Mouse (Mus musculus): Measurements from ENCODE around the gene Fam57a.

Gene Fam57a

DNA sequence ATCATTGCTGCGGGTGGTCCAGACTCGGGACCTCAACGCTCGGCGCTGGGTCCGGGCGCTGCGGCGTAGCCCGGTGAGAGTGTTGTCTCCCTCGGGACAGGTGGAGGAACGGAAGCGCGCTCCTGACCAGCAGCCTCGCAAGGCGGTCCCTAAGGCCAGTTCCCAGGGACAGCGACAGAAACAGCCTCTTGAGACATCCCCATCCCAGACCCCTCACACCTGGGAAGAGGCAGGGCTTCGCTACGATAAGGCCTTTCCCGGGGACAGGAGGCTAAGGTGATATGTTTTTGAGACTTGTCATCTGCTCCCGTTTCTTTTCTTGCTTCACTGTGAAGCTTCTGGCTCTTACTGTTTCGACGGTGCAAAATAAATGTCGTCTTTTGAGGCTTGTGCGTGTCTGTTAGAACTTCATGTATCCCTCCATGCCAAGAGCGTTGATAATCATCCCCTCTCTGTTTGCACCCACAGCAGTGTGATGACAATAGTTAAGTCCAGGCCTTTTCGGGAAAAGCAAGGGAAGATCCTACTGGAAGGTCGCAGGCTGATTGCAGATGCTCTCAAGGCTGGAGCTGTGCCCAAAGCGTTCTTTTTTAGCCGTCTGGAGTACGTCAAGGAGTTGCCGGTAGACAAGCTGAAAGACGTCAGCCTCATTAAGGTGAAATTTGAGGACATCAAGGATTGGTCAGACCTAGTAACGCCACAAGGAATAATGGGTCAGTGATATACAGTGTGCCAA, 64.5 kb downstream of the Fam57a start:
- no peak for DNase-seq (ENCODE audit: low read depth, low spot score)

DNA sequence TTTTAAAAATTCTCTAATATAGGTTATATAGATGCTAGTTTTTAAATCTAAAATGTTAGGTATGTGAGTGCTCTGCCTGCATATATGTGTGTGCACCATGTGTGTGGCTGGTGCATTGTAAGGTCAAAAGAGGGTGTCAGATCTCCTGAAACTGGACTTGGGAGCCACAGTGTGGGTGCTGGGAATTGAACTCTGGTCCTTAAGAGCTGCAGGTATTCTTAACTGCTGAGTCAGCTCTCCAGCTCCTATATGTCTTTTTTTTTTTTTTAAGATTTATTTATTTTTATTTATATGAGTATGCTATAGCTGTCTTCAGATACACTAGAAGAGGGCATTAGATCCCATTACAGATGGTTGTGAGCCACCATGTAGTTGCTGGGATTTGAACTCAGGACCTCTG, 67.0 kb downstream of the Fam57a start:
- no peak for DNase-seq (ENCODE audit: low read depth, low spot score)

DNA sequence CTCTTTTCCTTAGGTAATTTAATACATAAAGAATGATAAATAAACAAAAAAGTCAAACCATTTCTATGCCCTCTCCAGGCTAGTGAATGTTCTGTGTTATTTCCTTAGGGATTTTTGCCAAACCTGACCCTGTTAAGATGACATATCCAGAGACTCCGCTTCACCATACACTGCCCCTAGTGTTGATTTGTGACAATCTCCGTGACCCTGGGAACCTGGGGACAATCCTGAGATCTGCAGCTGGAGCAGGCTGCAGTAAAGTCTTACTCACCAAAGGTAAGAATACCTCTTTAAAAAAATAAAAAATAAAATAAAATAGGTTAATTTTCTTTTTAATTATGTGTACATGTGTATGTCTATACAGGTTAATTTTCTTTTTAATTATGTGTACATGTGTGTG, 67.8 kb downstream of the Fam57a start:
- no peak for DNase-seq (ENCODE audit: low read depth, low spot score)

DNA sequence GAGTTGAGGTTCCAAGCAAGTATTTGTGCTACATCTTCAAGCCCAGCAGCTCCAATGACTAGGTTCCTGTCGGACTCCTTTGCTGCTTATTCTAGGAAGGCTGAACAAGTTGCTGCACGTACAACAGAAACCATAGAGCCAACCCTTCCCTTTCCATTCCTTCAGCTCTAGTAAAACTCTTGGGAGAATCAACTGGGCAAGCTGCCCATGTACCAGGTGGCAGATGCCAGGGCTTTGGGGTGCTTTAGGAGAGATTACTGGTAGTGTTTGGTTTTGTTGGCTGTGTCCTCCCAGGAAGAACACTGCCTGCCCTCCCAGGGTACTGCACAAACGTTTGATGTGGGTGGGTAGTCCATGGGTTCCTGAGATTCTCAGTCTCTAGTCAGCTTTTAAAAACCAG, 72.6 kb downstream of the Fam57a start:
- DNase-seq (ENCODE audit: low read depth, low spot score), result no peak

DNA sequence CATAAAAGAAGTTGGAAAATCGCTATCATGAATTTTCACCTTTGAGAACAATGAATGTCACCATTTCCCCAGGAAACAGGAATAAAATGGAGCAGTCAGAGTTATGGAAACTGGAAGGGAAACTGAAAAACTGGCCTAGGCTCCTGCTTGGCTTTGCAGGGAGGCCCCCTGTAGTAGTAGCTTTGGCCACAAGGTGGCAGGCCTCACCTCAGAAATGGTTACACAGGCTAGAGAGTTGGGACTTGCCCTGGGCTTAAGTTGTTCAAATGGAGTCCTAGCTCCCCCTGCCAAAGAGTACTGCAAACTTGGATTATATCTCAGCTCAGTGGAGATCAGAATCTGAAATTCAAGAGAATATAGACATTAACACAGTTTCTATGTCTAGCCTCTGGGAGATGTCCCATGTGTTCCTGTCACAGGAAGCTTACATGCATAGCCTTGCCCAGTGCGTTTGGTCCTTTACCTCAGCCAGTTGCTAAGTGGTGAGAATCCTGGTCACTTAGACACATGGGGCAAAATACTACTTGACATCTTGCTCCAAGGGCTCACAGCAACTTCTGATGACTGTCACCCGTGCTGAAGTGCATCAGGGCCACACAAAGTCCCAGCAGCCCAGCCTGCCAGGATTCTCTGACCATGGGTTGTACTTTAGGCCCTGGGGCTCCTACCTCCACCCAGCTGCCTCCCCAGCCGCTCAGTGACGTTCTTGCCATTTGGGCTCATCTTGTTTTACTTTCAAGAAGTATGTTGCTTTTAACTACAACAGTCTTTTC, 73.9 kb downstream of the Fam57a start:
- DNase-seq (ENCODE audit: low read depth, low spot score), result peak; percentile 77

DNA sequence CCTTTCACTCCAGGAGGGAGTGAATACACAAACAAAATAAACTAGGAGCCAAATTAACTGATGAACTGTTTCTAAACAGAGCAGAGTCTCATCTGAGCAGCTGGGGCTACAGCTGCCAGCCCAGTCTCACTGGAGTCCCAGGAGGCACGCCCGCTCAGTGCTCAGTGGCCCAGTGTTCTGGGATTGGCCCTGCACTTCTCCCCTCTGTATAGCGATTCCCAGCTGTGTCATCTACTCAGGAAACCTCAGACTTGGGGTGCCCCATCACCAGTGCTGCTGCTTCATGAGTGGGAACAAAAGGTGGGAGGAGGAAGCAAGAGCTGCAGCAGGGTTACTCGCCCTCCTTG, 74.4 kb downstream of the Fam57a start:
- DNase-seq (ENCODE audit: low read depth, low spot score), result no peak

DNA sequence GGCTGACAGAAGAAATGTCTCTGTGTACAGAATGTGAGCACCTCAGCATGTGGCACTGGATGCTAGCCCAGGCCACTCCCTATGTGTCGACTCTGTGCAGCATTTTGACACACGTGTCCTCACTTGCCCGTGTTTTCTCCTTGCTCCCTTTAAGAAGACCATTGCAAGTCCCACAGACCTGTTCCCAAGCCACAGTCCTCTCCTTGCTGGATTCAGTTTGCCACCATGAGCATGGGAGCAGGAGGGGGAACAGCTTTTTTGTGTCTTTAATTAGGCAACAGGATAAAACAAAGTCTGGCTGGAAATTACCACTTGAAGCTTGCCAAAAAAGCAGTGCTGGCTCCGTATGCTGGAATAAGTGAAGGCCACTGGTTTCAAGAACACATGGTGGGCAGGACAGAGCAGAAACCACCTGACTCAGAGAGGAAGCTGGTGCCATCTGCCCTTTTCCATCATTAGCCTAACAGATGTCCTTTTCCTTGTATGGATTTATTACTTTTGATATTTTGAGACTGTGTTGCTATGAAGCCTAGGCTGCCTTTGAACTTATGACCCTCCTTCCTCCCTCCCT, 76.0 kb downstream of the Fam57a start:
- no peak for DNase-seq (ENCODE audit: low read depth, low spot score)

DNA sequence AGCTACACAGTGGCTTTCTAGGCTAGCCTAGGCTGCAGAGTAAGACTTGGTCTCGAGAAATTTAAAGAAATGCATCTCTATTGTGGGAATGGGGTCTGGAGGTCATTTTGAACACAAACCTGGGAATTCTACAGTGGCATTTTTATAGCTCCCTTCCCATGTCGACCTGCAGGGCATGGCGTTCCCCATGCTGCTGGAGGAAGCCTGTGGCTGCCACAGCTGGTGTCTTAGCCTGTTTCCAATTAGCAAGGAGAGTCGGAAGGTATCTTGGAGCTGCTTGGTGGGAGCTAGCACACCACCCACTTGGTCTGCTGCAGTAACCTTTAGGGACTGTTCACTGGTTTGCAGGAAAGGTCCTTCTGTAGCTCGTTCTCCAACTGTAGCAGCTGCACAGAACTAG, 76.7 kb downstream of the Fam57a start:
- peak; percentile 83 for DNase-seq (ENCODE audit: low read depth, low spot score)

DNA sequence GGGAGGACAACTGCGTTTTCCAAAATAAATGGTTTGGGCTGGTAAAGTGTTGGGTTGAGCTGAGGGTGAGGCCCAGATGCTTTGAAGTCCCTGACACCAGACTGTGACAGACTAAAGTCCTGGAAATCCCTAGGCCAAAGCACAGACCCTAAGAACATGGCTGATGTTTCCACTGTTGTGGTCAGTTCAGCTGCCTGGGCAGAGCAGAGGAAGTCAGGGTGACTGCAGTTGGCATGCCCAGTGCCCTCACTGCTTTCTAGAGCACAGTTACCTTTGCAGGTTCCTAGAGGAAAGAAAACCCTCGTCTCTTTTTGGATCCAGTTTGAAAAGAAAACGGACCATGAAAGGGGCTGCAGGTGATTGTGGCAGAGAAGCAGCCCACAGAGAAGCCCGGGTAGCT, 77.9 kb downstream of the Fam57a start:
- no peak for DNase-seq (ENCODE audit: low read depth, low spot score)

DNA sequence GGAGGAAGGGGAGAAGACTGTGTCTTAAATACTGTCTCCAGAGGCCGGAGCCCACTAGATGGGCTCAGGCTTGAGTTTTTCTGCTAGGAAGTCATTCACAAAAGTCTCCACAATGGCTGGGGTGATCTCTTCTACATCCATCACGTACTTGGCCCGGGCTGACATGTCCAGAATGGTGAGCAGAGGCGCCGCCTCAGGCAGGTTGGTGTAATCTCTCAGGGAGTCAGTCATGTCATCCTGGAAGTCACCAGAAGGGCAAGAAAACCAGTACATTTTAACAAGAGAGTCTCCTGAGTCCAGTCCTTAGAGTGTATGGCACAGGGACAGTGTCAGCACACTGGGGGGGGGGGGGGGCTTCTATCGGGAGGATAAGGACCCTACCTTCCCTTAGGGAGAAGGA, 79.0 kb downstream of the Fam57a start:
- no peak for DNase-seq (ENCODE audit: low read depth, low spot score)

DNA sequence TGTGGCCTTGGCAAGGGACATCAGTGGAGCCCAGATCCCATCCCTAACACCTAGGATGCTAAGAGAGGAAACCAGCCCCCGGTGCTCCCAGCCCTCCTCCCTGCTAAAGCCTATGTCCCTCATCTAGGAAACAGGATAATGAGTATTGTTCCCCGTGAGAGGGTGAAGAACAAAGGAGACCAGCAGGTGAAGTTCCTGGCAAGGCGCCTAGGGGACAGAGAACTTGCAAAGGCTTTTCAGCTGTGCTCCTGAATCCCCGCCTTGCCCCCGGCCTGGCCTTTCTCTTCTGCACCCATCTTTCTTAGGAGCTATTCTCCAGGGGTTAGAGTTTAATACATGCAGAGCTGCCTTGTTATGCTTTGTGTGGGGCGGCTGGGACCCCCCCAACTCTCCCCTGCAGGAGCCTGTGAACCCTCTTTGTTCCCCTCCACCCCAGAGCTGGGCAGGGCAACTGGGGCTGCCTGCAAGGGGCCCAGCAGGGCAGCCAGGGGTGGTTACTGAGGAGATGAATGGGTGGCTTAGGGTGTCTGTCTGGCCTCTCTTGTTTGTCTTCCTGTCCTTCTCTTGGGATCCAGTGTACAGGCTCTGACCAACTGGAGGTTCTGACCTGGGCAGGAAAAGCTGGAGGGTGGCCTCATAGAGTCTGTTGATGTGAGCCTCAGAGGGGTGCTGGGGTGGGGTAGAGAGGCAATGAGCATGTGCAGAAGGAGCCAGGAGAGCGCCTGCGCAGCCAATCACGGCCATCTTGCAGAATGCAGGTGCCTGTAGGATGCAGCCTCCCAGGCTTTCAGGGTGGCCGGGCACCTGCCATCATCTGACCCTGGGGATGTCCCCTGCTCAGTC, 81.0 kb downstream of the Fam57a start:
- no peak for DNase-seq (ENCODE audit: low read depth, low spot score)

DNA sequence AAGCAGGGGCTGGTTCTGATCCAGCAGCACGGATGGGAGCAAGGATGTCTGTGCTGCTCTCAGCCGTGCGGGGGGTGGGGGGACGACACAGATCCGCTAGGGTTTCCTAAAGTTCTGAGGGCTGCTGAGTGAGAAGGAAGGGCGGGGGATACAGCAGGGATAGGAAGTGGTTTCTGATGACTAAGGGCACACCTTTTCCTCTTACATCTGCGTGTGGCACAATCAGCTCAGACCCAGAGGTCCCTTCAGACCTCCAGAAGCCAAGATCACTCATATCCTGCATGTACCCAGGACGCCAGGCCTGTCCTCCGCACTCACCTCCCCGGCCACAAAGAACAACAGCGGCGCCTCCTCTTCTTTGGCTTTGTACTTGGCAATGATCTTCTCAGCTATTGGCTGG, 81.8 kb downstream of the Fam57a start:
- DNase-seq (ENCODE audit: low read depth, low spot score), result no peak

DNA sequence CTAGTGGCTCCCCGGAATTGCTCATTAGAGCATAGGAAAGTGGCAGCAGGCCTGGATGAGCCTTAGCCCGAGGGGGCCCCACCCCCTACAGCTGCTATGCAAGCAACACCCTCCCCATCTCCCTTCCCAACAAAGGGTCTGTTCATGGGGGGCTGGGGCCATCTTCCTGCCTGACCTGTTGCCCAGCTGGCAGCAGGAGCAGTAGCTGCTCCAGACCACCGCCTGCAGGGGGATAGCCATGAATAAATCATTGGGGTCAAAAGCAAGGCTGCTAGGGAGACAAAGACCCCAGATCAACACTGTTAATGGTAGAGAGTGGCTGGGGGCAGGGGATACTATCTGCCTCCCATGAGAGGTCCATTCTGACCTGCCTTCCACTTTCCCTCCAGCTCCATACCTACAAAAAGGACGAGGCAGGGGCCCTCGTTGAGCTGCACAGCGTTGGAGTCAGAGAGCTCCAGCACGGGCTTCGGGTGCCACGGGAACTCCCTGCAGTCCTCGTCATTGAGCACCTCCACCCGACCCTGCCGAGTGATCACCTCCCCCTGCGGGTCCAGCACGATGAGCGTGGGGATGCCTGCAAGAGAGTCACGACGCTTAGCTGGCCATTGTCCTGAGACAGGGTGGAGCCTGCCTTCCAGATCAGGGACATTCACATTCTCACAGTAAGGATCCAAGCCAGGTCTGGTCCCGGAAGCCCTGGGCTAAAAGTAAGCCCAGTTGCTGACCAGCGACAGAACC, 83.3 kb downstream of the Fam57a start:
- no peak for DNase-seq (ENCODE audit: low read depth, low spot score)
